Mouse (Mus musculus) forebrain, embryonic 10.5 days (tissue): ENCODE measurements around the gene Olfr332. TPM values are rescaled to one million over a fixed set of nuclear protein-coding genes. Genes with fewer than 3 reads are reported as not detected.
"Not testable (repeated sequence)": the region's sequence is repeated elsewhere in the genome, so short reads cannot be mapped to it uniquely, and the experiment has no call there.

Source experiments
- DNase-seq: peaks from one replicate; pipeline ENCODE4 v3.0.0-alpha.2; 2017; ENCODE audit warnings: low spot score; ENCODE audit errors: extremely low spot score
- H3K27ac ChIP-seq: fragments of 300-500 bp; sonication (generic); 2 replicates; pipeline ENCODE4 v1.5.1; 2016; ENCODE audit warnings: mild to moderate bottlenecking
- H3K27me3 ChIP-seq: fragments of 300-500 bp; sonication (generic); 2 replicates; pipeline ENCODE4 v1.6.1; 2016; ENCODE audit warnings: mild to moderate bottlenecking; ENCODE audit not compliant: poor library complexity, severe bottlenecking
- H3K36me3 ChIP-seq: fragments of 300-500 bp; sonication (generic); replicated peaks from 2 replicates; pipeline ENCODE4 v1.6.1; 2016; ENCODE audit warnings: mild to moderate bottlenecking, moderate library complexity
- H3K4me1 ChIP-seq: fragments of 300-500 bp; sonication (generic); 2 replicates; pipeline ENCODE4 v1.6.1; 2016
- H3K4me3 ChIP-seq: fragments of 300-500 bp; sonication (generic); 2 replicates; pipeline ENCODE4 v1.5.1; 2016; ENCODE audit warnings: mild to moderate bottlenecking, moderate library complexity
- H3K9me3 ChIP-seq: fragments of 300-500 bp; sonication (generic); 2 replicates; pipeline ENCODE4 v1.6.1; 2016; ENCODE audit warnings: mild to moderate bottlenecking, moderate library complexity
- WGBS: fragments of 180-500 bp; shearing (Covaris S2); methylation state at CpG from one replicate; pipeline ENCODE4 v1.1.7; 2016; 5-methylcytosine and 5-hydroxymethylcytosine counted together
- polyA plus RNA-seq: library from polyadenylated mRNA; unstranded; fragments of >200 nt; fragmentation: Nextera tagmentation; extraction: Ambion mirVana; gene quantifications from 2 replicates; pipeline ENCODE4 v1.2.1, GENCODE M21; 2016

The Olfr332 gene
- not detected in 2 replicates for polyA plus RNA-seq

GRCm38 (mm10) chr11:58492455-58492854 lies at the start of gene Olfr332:
Gene Olfr332 (minus strand): TSS chr11:58492555.
- no peaks in the 10 kb centered on the region for H3K4me1 ChIP-seq

DNA sequence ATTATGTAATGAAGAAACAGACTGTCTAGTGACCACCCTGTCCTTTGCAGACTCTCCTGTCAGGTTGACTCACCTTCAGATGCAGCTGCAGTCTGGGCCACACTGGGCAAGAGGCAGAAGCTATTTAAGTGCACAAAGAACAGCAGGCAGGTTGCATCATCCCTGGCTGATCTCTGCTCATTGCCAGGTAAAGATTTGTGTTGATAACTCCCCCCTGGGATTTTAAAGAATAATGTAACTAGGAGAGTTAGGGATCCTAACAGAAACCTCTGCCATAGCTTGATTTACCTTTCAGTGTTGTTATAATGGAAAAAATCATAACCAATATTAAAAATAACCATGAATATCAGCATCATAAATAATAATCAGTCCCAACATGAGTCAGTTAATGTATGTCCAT lies 42.4 kb upstream of the Olfr332 start, which contains the start of gene Olfr330:
TSS of gene Olfr330 (minus strand) at position 101 of the 400 bp plus-strand sequence.
- not testable (repeated sequence) for H3K9me3 ChIP-seq, H3K36me3 ChIP-seq, DNase-seq, H3K4me1 ChIP-seq, H3K27ac ChIP-seq, H3K4me3 ChIP-seq, H3K27me3 ChIP-seq

More at GRCm38 (mm10) chr11:58492455-58492854, at the start of gene Olfr332:
- no peak for DNase-seq
- Histone ChIP-seq H3K36me3 (no peaks in the 10 kb centered on the region), H3K4me3 (no peak within 1 kb of the TSS), H3K27ac (no peak within 1 kb of the TSS), H3K27me3 (no peaks in the 10 kb centered on the region), H3K9me3 (no peaks in the 10 kb centered on the region; the same call in 1 of the 2 replicates)
- WGBS: 93% methylated on average over 2 of the region's 2 CpGs

DNA sequence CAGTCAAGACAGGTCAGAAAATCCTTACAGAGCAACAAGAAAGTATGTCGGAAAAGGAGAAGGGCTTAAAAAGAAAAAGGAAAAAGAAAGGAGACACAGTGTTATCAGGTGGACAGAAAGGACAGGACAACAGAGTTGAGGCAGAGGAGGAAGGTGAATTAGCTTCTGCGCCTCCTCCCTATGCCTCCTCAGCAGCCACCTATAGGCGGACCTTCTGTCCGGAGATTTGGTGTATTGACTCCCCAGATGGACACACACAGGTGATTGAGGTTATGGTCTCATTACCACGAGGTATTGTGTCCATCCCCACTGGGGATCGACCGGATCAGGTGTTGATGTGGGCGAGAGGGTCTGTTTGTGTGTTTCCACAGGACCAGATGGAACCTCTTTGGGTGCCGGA lies 27.4 kb upstream of the Olfr332 start:
- 92% methylated on average over 8 of the region's 9 CpGs for WGBS
- H3K9me3 ChIP-seq, H3K4me3 ChIP-seq, DNase-seq, H3K36me3 ChIP-seq, H3K27ac ChIP-seq, H3K27me3 ChIP-seq, H3K4me1 ChIP-seq: not testable (repeated sequence)

DNA sequence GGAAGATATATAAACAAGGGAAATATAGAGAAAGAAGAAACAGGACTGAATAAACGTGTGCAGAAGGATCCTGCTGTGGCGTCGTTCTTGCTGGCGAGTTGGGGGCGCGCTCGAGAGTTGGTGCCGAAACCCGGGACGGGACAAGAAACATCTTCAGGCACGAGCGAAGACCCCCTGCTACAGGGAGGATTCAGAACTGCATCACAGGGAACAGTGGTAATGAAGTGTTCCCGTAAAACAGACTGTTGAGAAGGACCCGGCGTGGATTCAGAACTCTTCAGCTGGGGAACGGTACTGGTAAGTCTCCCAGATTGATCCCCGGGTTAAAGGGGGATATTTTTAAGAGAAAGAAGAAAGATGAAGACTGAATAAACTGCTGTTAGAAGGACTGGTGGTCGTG lies 26.6 kb upstream of the Olfr332 start:
- H3K4me3 ChIP-seq, H3K27me3 ChIP-seq, H3K36me3 ChIP-seq, H3K27ac ChIP-seq, H3K9me3 ChIP-seq, DNase-seq, H3K4me1 ChIP-seq: not testable (repeated sequence)
- 94% methylated on average over 18 of the region's 18 CpGs for WGBS

- not testable (repeated sequence) for H3K4me1 ChIP-seq, H3K27me3 ChIP-seq, H3K27ac ChIP-seq, H3K9me3 ChIP-seq, H3K36me3 ChIP-seq, DNase-seq, H3K4me3 ChIP-seq
- WGBS: 89% methylated on average over 19 of the region's 19 CpGs
Measured at GRCm38 (mm10) chr11:58509058-58509457, 16.7 kb upstream of the Olfr332 start.

GRCm38 (mm10) chr11:58502472-58502871 lies 10.1 kb upstream of the Olfr332 start, which contains the start of gene Olfr331:
Gene Olfr331 (minus strand): TSS chr11:58502572.
- not testable (repeated sequence) for DNase-seq, H3K36me3 ChIP-seq, H3K27ac ChIP-seq, H3K27me3 ChIP-seq, H3K4me1 ChIP-seq, H3K4me3 ChIP-seq, H3K9me3 ChIP-seq

DNA sequence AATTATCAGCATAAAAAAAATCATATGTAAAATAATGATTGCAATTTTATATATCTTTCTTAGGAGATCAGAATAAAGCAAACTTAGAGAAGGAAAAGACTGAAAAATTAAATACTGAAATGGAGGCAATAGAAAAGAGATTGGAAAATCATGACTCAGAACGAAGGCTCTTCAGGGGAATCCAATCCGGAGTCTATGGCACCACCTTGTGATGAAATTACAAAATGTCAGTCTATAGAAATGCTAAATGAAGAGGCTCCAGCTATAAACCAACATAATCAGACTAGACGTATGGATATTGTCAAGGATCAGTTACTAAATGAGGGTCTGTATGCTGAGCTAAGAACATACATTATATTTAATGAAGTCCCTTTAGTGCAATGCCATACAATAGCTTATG lies 6.9 kb upstream of the Olfr332 start:
- Histone ChIP-seq H3K9me3 (no peaks in the 10 kb centered on the region; the same call in 1 of the 2 replicates), H3K4me3 (no peak overlapping the region), H3K27me3 (no peaks in the 10 kb centered on the region), H3K27ac (no peak overlapping the region), H3K4me1 (no peaks in the 10 kb centered on the region), H3K36me3 (no peaks in the 10 kb centered on the region)
- no peak for DNase-seq
- WGBS: 73% methylated on average over 3 of the region's 3 CpGs

DNA sequence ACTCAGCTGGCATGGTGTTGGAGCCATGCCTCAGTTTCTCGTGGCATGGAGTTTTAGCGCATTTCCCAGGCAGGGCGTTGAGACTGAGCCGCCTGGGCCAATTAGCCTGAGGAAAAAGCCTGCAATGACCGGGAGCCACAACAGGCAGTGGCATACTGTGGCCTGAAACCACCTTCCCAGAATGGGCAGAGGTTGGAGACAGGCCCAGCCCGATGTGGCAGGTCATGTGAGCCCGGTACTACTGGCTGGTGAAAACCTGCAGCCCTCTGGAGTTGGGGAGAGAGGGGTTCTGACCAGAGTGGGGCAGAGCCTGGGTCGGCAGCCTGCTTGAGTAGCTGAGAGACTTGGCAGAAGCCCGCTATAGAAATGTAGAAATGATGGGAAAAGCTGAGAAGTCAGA lies 6.4 kb upstream of the Olfr332 start:
- no peak for DNase-seq
- Histone ChIP-seq H3K36me3 (no peaks in the 10 kb centered on the region), H3K27me3 (no peaks in the 10 kb centered on the region), H3K4me3 (no peak overlapping the region), H3K9me3 (no peaks in the 10 kb centered on the region; the same call in 1 of the 2 replicates), H3K27ac (no peak overlapping the region), H3K4me1 (no peaks in the 10 kb centered on the region)
- 84% methylated on average over 9 of the region's 9 CpGs for WGBS

- H3K4me1 ChIP-seq: no peaks in the 10 kb centered on the region
- H3K27ac ChIP-seq: no peak within 1 kb of the TSS
- no peak within 1 kb of the TSS for H3K4me3 ChIP-seq
- no peaks in the 10 kb centered on the region for H3K36me3 ChIP-seq
- H3K27me3 ChIP-seq: no peaks in the 10 kb centered on the region
- DNase-seq: no peak
- no peaks in the 10 kb centered on the region for H3K9me3 ChIP-seq
Measured at GRCm38 (mm10) chr11:58462170-58462569, 30.2 kb downstream of the Olfr332 start, which contains the start of gene Olfr30. Gene Olfr30 (minus strand): TSS chr11:58462270.

DNA sequence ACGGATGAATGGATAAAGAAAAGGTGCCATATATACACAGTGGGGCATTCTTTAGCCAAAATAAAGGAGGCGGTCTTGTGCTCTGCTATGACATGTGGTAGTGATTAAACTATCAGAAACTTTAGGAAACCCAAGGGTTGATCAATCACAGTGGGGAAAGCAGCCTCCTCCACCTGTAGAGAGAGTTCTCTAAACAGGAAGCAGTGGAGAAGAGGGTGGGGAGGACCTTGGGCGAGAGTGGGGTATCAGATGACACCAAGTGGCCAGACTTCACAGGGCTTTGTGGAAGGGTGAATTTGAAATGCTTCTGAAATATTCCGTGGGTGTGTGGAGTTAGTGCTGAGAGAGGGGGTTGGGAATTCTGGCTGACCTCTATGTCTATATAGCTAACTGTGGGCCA lies 38.8 kb downstream of the Olfr332 start:
- Histone ChIP-seq H3K36me3 (no peaks in the 10 kb centered on the region), H3K27me3 (no peaks in the 10 kb centered on the region), H3K4me3 (no peak overlapping the region), H3K27ac (no peak overlapping the region), H3K4me1 (no peaks in the 10 kb centered on the region), H3K9me3 (peaks cover 4% of the 10 kb centered on the region; the same call in 1 of the 2 replicates)
- 59% methylated on average over 4 of the region's 4 CpGs for WGBS
- DNase-seq: no peak

- Histone ChIP-seq H3K4me1 (no peaks in the 10 kb centered on the region), H3K9me3 (peaks cover 4% of the 10 kb centered on the region; the same call in 1 of the 2 replicates), H3K4me3 (no peak within 1 kb of the TSS), H3K27me3 (no peaks in the 10 kb centered on the region), H3K27ac (no peak within 1 kb of the TSS), H3K36me3 (no peaks in the 10 kb centered on the region)
- 93% methylated on average over 9 of the region's 9 CpGs for WGBS
- no peak for DNase-seq
Measured at GRCm38 (mm10) chr11:58452759-58453158, 39.6 kb downstream of the Olfr332 start, which contains the start of gene Lypd9. Gene Lypd9 (minus strand): TSS chr11:58452923.

Other genes starting within 250 kb of the Olfr332 start
- not detected in 2 replicates for gene 4930438A08Rik, start 217.8 kb downstream of the Olfr332 start, polyA plus RNA-seq
- gene Zfp692, start 185.5 kb downstream of the Olfr332 start, polyA plus RNA-seq: 27.1 and 30.9 TPM in 2 replicates
- 23.9 and 24.1 TPM in 2 replicates for gene Zfp672, start 162.2 kb downstream of the Olfr332 start, polyA plus RNA-seq
- 39.8 and 40.9 TPM in 2 replicates for gene Sh3bp5l, start 161.8 kb downstream of the Olfr332 start, polyA plus RNA-seq
- gene Lypd8, start 113.5 kb downstream of the Olfr332 start, polyA plus RNA-seq: not detected in 2 replicates
- not detected in 2 replicates for gene 1810065E05Rik, start 71.4 kb downstream of the Olfr332 start, polyA plus RNA-seq
- not detected in 2 replicates for gene Gm12253, start 60.0 kb downstream of the Olfr332 start, polyA plus RNA-seq
- gene Lypd9, start 39.6 kb downstream of the Olfr332 start, polyA plus RNA-seq: not detected in 2 replicates
- not detected in 2 replicates for gene Olfr30, start 30.3 kb downstream of the Olfr332 start, polyA plus RNA-seq
- not detected in 2 replicates for gene Olfr331, start 10.0 kb upstream of the Olfr332 start, polyA plus RNA-seq
- not detected in 2 replicates for gene Olfr330, start 42.3 kb upstream of the Olfr332 start, polyA plus RNA-seq
- gene Olfr329-ps, start 53.9 kb upstream of the Olfr332 start, polyA plus RNA-seq: not detected in 2 replicates
- not detected in 2 replicates for gene Olfr328, start 63.1 kb upstream of the Olfr332 start, polyA plus RNA-seq
- not detected in 2 replicates for gene Olfr224, start 78.0 kb upstream of the Olfr332 start, polyA plus RNA-seq
- gene Olfr325, start 85.2 kb upstream of the Olfr332 start, polyA plus RNA-seq: not detected in 2 replicates
- not detected in 2 replicates for gene Olfr324, start 102.6 kb upstream of the Olfr332 start, polyA plus RNA-seq
- not detected in 2 replicates for gene 2210407C18Rik, start 123.5 kb upstream of the Olfr332 start, polyA plus RNA-seq
- not detected in 2 replicates for gene Olfr323, start 137.9 kb upstream of the Olfr332 start, polyA plus RNA-seq
- gene Trim58, start 147.9 kb upstream of the Olfr332 start, polyA plus RNA-seq: 0.33 and 0.35 TPM in 2 replicates
- gene Olfr322, start 166.2 kb upstream of the Olfr332 start, polyA plus RNA-seq: not detected in 2 replicates
- gene Olfr320, start 188.5 kb upstream of the Olfr332 start, polyA plus RNA-seq: not detected in 2 replicates
- not detected in 2 replicates for gene Olfr319, start 206.6 kb upstream of the Olfr332 start, polyA plus RNA-seq
- gene Olfr318, start 231.5 kb upstream of the Olfr332 start, polyA plus RNA-seq: not detected in 2 replicates
- not detected in 2 replicates for gene Olfr317, start 246.7 kb upstream of the Olfr332 start, polyA plus RNA-seq